Mouse (Mus musculus) spleen, embryonic (tissue): ENCODE data around the gene Xrcc1.

Experiments
- CTCF ChIA-PET: fragments of 350-600 bp; sonication (Branson Sonifier 250); formaldehyde crosslinking; loops from one replicate; lab custom pipeline; 2022; lab: Charles Lee

The Xrcc1 gene

GRCm38 (mm10) chr7:24525686-24526420 lies 20.2 kb upstream of the Xrcc1 start:
- CTCF ChIA-PET, result interaction anchor here (0.7 kb wide), 2 partner anchors 191 to 458 kb away, joined by 3 read pairs; no protein-coding TSS in a partner anchor

GRCm38 (mm10) chr7:24528861-24529260 lies 17.2 kb upstream of the Xrcc1 start:
- CTCF ChIA-PET, result no interaction called here

- CTCF ChIA-PET, result interaction anchor here (0.6 kb wide), 1 partner anchor 162 kb away, joined by 3 read pairs; no protein-coding TSS in a partner anchor
Measured at GRCm38 (mm10) chr7:24529580-24529979, 16.5 kb upstream of the Xrcc1 start.

GRCm38 (mm10) chr7:24530062-24530931 lies 15.8 kb upstream of the Xrcc1 start, which contains the start of gene Irgq:
Irgq (plus strand) TSS chr7:24530689.
- CTCF ChIA-PET, result interaction anchor here (0.6 kb wide), 2 partner anchors 14 to 163 kb away, joined by 3 read pairs; no protein-coding TSS in a partner anchor

- CTCF ChIA-PET, result interaction anchor here (0.6 to 1.3 kb wide), 4 partner anchors 15 to 168 kb away, joined by 3 to 6 read pairs (median 3); partner anchors contain the start of gene Xrcc1
Measured at GRCm38 (mm10) chr7:24531211-24531971, 14.7 kb upstream of the Xrcc1 start.

- CTCF ChIA-PET, result interaction anchor here (1.0 kb wide), 1 partner anchor 69 kb away, joined by 9 read pairs; no protein-coding TSS in a partner anchor
Measured at GRCm38 (mm10) chr7:24533031-24533571, 13.0 kb upstream of the Xrcc1 start.

GRCm38 (mm10) chr7:24533806-24534205 lies 12.3 kb upstream of the Xrcc1 start:
- CTCF ChIA-PET, result interaction anchor here (0.6 kb wide), 1 partner anchor 60 kb away, joined by 9 read pairs; no protein-coding TSS in a partner anchor

- CTCF ChIA-PET, result no interaction called here
Measured at GRCm38 (mm10) chr7:24534301-24534700, 11.8 kb upstream of the Xrcc1 start.

- CTCF ChIA-PET, result interaction anchor here (0.7 kb wide), 1 partner anchor 26 kb away, joined by 3 read pairs; no protein-coding TSS in a partner anchor
Measured at GRCm38 (mm10) chr7:24537081-24537480, 9.0 kb upstream of the Xrcc1 start.

- CTCF ChIA-PET, result interaction anchor here (0.7 kb wide), 1 partner anchor 26 kb away, joined by 3 read pairs; no protein-coding TSS in a partner anchor
Measured at GRCm38 (mm10) chr7:24537591-24537990, 8.5 kb upstream of the Xrcc1 start.

- CTCF ChIA-PET, result interaction anchor here (0.6 kb wide), 1 partner anchor 247 kb away, joined by 5 read pairs; no protein-coding TSS in a partner anchor
Measured at GRCm38 (mm10) chr7:24538154-24538553, 7.9 kb upstream of the Xrcc1 start.

- CTCF ChIA-PET, result no interaction called here
Measured at GRCm38 (mm10) chr7:24538701-24539100, 7.4 kb upstream of the Xrcc1 start.

GRCm38 (mm10) chr7:24539686-24540085 lies 6.4 kb upstream of the Xrcc1 start:
- CTCF ChIA-PET, result no interaction called here

- CTCF ChIA-PET, result no interaction called here
Measured at GRCm38 (mm10) chr7:24544506-24544905, 1.6 kb upstream of the Xrcc1 start.

GRCm38 (mm10) chr7:24546634-24547389 lies 723 bp downstream of the Xrcc1 start:
- CTCF ChIA-PET, result interaction anchor here (0.6 to 1.0 kb wide), 2 partner anchors 15 to 69 kb away, joined by 4 to 6 read pairs; no protein-coding TSS in a partner anchor

GRCm38 (mm10) chr7:24547534-24548036 lies 1.5 kb downstream of the Xrcc1 start:
- CTCF ChIA-PET, result interaction anchor here (0.6 to 0.7 kb wide), 3 partner anchors 13 to 23 kb away, joined by 3 read pairs; no protein-coding TSS in a partner anchor

GRCm38 (mm10) chr7:24551985-24552759 lies 6.1 kb downstream of the Xrcc1 start:
- CTCF ChIA-PET, result interaction anchor here (0.5 to 0.6 kb wide), 2 partner anchors 64 to 121 kb away, joined by 9 to 11 read pairs; no protein-coding TSS in a partner anchor

- CTCF ChIA-PET, result interaction anchor here (0.5 kb wide), 1 partner anchor 870 kb away, joined by 4 read pairs; no protein-coding TSS in a partner anchor
Measured at GRCm38 (mm10) chr7:24555786-24556185, 9.7 kb downstream of the Xrcc1 start.
